Mouse (Mus musculus) layer of hippocampus, adult 8-10 months (tissue): ENCODE results near the gene Pard3b. TPM values are rescaled to one million over a fixed set of nuclear protein-coding genes. Genes with fewer than 3 reads are reported as not detected.

Source experiments
- DNase-seq, 2 experiments: peaks; one replicate each; pipeline ENCODE4 v3.0.0; 2022; ENCODE audit warnings: low spot score in 2 of 2
- total RNA-seq, 4 experiments: library from RNA; stranded (reverse); gene quantifications; 2 replicates each; pipeline ENCODE4 v1.2.4; 2022

Gene Pard3b
- total RNA-seq, 4 experiments from 2014 or later: 3.5 to 6.4 (median 5.8) TPM

DNA sequence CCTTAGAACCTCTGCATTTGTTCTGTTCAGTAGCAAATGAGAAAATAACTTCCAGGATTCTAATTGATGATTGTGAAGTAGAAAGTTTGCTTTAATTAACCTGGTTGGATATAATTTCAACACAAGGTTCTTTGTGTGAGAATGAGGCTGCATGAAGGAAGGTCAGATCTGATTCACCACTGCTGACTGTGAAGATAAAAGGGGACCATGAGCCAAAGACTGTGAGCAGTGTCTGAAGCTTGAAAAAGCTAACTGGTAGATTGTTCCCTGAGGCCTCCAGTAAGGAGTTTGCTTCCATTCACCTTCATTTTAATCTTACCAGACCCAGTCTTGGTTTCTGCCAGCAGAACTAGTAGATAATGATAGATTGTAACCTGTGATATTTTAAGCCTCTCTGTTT lies 108.9 kb downstream of the Pard3b start:
- DNase-seq: no peak

DNA sequence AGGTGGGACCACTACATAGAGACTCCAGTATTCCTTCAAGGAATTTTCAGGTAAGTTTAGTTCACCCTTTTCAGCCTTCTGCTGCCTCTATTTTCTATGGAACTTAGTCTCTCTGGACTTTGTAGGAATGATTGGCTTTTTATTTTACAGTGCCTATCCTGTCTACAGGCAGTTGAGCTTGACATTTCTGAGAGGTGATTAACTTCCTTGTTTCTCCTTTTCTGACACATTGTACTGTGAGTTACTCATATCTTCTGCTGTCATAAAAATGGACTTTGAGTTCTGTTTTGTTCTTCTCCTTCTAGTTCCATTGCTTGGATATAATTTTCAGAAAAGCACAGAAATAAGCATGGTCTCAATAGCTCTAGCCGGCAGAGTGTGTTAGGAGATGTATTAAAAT lies 112.4 kb downstream of the Pard3b start:
- DNase-seq: no peak

DNA sequence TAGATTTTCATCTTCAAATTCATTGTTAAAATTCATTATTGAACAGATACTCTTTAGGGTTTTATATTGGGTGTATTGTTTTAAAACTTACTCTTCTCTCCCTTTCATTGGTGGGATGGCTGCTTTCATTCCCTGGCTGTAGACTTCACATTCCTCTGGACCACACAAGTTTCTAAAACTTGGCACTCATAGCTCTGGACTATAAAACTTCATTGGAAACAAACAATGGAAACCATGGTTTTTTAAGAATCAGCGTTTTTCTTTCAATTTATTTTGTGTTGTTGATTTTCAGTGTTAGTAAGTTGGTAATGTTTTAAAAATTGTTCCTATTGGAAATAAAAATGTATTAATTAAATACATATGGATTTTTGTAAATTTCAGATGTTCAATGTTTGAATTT lies 118.1 kb downstream of the Pard3b start:
- no peak for DNase-seq

DNA sequence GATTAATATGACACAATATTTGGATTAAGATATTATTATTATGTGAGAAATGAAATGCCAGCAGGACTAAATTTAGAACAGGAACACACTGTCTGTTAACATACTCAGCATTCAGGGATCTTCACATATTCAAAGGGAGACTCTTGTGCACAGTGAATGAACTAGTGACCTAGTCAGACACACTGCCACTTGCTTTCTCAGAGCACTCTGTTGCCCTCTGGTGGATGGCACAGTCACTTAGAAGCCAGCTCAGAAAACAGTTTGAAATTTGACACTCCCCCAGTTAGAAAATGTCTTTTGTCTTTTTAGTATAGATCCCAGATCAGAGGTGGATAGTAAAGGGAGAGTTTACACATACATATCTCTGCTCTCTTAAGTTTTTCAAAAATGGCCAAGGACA lies 132.6 kb downstream of the Pard3b start:
- DNase-seq: peak; percentile 34 to 72

DNA sequence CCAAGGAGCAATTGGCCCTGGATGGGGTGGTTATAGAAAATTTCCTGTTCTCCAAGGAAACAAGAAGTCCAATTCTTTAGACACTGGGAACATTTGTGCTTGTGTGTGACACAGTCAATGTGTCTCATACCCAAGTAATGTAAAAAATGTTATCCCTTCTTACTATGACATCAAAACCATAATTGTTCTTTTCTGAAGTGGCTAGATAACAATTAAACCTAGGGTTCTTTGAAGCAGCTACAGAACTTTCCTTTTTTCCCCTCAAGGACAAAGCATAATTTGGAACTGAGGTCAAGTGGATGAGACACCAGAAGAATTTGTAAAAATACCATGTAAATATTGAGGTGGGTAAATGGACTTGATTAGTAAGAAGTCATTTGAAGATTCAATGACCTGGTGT lies 140.1 kb downstream of the Pard3b start:
- no peak for DNase-seq

DNA sequence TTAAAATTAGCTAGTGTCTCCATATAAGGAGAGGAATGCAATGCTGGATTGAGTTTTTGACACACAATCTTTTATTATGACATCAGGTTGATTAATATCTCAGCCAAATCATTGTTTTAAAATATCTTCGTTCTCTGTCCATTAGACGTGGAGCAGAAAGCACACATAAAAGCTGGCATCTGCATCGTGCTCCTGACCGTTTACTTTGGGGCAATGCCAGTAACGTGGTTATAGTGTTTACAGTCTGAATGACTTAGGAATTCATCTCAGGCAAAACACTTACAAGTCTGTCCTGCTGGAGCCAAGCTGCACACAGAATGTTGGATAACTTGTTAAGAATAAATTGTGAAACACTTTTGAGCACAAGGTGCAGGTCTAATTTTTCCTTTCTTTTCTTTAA lies 141.3 kb downstream of the Pard3b start:
- no peak for DNase-seq

DNA sequence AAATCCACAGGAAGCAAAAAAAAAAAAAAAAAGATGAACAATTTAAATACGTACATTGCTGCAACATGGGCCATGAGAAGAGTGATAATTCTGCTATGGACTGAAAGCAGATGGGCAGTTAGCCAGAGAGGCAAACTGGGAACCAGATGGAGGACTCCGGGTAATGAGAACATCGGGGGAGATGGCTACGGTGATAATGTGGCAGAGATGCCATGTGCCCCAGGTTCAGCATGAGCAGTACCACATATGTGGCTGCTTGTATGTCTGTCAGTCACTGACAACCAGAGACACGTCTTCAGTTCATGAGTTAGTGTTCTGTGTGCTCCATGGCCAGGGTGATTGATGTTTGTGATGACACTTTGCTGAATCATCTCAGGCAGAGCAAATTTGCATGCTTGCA lies 157.7 kb downstream of the Pard3b start:
- DNase-seq: peak; percentile 12 to 43

DNA sequence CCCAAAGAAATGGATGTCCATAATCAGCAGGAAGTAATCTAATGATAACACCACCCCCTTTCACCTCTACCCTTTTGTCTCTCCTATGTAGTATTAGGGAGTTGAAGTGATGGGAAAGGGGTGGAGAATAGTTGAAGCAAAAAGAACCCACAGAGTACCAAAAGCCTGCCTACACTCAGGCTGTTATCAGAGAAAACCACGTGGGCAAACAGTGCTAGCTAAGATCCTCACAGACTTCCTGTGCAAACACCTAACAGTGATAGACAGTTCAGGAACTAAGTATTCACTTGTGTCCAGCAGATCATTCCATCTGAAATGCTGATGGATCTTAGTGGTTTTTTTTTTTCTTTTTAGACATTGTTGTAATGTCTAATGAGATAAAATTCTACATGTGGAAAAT lies 181.6 kb downstream of the Pard3b start:
- DNase-seq: no peak

DNA sequence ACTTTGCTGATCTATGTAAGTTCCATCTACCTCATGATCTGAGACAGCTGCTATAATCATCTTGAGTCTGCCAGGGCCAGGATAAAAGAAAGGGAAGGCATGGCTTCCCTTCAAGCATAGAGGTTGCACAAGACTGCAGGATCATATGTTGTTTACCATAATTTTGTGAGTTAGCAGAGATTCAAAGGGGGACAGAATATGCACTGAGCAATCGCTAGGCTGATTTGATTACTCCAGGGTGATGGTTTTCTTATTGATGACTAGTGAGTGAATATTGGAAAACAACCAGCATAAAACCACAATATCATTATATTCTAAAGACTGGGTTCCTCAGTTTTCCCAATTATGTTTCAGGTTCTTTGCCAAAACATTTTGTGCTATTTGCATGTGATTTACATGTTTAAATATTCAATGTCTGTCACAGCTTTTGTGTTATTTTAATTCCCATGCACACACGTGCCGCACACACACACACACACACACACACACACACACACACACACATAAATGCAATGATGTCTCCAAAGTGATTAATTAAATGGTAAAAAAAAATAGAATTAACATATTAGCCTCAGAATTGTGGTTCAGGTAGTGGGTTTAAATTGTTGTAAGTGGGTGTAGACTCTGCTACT lies 187.1 kb downstream of the Pard3b start:
- DNase-seq: no peak

DNA sequence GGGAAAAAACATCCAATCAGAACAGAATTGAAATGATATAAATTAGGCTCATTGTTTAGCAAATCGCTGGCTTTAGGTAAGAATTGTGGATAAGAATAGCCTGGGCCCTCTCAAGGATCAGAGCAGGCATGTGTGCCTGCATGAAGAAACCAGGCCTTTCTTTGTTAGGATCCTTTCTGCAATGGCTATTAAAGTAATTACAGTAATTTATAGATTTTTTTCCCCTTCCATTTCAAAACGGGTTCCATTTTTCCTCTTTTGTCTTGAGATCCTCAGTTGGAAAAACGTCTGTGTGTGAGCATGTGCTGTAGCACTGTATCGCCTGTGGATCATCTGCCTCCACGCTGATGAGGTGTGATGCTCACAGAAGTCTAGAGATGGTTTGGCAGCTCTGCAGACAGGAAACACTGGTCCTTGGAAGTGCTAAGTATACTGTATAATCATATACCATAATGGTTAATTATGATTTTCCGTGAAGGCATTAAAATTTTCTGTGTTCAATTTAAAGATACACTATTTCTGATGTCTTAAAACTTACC lies 198.5 kb downstream of the Pard3b start:
- no peak for DNase-seq

DNA sequence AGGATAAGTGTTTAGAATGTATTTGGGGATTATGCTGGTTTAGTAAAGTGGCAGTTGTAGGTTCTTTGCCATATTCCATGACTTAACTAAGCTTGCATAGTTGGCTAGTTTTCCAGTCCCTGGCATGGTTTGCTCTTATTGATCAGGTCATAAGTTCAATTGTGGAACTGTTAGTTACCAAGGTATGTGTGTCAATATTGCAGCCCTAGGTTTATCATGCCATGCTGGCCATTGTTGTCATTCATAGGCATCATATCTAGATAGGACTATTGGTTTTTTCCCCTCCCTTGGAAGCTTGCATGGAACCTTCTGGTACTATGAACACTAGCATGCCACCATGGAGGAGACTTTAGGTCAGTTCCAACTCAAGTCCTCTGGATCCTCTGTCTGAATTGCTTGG lies 208.0 kb downstream of the Pard3b start:
- no peak for DNase-seq

DNA sequence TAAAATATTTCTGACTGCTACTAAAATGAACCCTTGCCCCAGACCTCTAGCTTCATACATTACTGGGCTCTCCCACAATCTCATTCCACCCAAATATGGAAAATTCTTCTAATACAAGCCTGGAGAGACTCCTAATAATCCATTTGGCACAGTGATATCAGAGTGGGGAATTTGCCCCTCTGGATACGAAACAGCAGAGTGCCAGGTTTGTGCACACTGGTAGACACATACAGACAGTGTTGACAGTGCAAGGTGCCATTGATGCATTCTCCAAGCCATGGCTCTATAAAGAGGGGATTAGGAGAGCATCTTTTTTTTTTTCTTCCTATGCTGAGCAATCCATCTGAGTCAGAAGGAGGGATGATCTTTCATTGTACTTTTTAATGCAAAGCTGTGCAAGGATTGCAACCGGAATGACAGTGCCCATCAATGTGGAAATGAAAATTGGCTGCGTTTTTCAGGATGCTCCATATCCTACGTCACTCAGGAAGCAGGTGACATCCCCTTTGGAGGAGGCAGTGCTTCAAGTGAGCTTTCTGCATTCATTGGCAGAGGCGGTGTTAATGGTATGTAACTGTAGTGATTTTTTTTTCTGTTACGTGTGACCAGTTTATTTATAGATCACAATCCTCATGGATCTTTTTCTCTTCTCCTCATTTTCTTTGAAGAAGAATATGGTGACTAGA lies 210.5 kb downstream of the Pard3b start:
- DNase-seq: no peak

DNA sequence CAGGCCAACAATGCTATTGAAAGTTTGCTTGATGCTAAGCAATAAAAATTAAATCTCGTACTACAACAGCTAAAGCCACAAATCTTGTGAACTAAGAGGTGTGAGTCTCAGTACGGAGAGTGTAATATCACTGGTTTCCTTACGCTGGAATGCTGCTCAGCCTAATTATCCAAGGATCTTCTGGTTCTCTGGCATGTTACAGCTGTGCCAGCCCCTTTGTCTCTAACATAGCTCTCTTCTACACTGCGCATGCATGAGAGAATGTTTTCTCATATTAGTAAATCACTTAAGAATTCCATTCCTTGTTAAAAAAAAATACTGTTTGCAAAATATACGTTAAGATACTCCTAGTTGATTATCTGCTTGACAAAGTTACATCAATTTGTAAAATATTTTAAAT lies 211.8 kb downstream of the Pard3b start:
- no peak for DNase-seq

DNA sequence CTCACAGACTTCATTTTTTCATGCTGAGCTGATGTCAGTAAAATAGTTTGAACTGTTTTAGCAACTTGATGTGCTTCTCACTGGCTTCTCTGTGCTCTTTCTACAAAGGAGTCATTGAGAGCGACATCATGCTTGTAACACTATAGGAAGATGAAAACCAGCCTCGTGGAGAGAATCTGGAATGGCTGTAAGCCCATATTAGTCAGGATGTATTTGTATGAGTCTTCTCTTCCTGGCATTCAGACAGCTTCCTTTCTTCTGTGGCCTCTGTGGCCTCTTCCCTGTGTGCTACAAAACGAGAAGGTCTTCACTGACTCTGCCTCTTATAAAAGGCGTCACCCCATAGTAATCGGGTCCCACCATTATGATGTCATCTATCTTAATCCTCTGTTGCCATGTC lies 212.6 kb downstream of the Pard3b start:
- no peak for DNase-seq

DNA sequence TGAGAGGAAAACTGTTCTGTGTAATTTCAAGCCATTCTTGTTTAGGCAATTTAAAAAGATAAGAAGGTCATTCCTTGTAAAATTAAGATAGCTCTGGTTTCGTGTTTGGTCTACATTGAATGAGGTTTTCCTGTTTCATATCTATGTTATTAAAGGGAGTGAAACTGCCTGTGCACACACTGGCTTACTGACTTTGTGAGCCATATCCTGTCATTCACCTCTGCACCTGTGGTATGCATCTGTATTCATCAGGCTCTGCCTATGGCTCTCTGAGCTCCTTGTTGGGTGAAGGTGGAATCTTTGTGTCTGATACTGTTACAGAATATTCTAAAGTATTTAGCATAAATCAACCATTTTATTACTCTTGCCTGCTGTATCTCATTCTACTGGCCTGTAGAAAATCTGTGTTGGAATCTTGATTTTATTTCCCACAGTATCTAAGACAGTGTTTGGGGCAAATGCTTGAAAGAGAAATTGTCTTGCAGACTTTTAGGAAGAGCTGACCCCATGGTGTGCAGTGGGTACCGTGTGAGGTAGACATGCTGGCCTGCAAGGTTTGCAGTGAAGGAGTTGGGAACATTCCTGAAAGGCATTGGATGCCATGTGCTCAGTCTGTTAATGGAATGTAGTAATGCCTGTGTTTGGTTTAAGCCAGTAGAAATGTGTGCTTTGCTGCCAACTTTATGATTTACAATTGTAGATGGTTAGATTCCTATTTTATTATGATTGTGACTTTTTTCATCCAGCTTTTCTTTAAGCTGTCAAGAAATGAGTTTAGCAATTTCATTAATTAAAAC lies 228.9 kb downstream of the Pard3b start:
- DNase-seq: no peak

DNA sequence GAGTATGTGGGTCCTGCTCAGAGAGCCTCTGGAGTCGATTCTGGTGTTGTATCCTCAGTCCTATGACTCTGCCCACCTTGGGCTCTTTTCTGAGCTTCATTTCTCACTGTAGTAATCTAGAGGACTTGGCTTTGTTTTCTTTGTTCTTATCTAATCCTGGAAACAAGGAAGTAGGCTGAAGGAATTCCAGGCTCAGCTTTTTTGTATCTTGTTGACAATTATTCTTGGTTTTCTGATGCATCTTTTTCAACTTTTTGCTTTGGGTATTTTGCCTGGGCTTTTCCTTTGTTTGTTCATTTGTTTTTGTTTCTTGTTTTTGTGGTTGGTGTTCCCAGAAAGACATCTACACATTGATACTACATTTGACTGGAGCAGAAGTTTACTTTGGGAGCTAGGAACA lies 236.3 kb downstream of the Pard3b start:
- DNase-seq: no peak

DNA sequence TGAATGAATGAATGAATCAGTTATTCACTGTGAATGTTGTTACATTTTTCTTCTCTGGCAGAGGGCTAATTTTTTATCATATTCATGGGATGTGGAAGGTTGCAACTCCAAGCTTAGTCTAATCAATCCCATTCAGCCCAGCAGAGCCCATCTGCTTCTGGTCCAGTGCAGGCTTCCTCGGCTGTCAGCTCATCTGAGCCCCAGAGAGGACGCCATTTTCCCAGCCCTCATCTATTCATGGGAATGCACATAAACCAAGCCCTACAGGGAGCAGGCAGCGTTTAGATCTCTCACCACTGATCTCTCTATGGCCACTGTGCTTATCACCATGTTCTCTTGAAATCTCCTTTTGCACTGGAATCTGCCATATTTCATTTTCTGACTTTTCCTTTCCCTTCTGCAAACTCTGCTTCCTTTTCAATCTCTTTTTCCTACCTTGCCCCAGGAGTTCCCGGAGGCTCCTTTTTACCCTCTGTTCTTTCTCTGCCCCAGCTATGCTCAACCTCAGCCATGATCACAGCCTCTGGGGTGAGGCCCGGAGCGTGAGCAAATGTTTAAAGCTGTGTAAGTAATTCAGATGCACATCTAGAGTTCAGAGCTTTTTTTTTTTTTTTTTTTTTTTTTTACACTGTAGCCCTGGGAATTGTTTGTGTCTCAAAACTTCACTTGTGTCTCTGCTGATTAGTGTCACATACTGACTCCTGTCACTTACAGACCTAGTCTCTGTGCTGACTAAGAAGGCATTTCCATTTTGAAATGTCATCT lies 241.3 kb downstream of the Pard3b start:
- no peak for DNase-seq

DNA sequence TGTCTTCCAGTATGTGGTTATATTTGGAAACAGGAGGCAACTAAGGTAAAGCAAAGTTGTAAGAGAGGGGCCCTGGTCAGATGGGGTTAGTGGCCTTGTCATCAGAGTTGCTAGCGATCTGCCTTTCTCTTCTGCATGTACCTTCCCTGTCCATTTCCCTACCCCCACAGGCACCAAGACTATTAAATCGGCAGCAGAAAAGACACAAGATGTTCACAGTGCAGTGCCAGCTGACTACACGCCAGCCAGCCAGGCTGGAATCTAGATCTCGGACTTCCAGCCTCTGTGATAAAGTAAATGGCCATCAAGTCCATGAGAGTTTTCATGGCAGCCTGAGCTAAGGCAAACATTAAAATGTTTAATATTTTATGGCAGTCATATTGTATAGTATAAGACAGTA lies 257.4 kb downstream of the Pard3b start:
- no peak for DNase-seq

DNA sequence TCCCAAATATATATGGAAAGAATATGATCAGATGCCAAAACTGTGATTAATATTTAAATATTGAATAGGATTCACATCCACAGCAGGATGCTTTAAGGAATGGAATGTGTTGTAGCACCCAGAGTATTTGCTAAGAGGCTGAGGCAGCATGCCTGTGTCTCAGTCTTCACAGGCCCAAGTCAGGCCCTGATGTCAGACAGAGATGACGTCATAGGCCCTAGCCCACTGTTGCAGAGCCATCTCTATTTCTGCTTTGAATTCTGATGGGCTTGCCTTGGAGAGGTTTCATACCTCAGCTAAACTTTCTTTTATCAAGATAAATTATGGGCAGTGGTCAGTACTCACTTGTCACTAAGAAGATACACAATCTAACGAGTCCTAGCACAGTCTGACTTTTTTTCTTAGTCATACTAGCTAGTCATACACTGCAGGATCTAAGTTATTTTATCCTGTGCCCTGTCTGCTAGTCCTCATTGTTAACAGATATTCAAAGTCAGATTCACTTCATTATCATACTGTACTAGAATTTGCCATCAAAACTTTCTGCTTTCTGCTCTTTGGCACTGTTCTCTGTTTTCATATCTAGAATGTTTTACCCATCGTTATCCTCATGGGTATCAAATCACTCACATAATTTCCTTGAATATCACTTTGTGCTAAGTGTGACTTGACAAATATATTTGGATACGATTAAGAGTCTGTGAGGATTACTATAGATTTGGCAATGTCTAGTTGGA lies 264.8 kb downstream of the Pard3b start:
- no peak for DNase-seq

DNA sequence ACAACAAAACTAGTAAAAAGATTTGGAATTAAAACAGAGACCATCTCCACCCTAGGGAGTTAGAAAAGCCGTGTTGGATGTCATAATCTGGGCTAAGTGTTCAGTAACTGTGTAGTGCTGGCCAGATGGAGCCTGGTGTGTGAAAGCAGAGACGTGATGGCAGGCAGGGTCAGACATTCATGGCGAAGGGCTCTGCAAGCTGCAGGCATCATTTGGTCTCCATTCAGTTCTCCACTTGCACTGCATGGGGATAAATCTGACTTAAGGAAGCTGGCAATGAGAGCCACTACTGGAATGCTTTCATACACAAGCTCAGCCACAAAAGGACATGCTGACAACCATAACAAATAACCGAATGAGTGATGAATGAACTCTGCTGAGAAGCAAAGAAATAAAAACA lies 265.4 kb downstream of the Pard3b start:
- DNase-seq: no peak

DNA sequence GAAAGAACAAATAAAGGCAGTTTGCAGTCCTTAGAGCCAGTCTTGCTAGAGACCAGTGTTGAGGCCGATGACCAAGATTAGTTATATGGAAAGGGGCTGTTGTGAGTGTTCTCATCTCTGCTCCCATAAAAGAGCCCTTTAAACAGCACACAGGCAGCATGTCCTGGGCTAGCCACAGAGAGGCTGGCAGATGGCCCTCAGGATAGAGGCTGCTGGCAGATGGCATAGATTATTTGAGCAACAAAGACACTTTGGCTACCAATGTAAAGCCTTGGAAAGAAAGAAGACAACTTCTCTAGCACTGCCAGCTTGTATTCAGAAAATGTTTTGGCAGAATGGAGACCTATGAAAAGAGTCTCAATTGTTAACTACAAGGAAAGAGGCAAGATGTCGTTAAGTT lies 274.3 kb downstream of the Pard3b start:
- DNase-seq: peak; percentile 8 to 15
